Mouse (Mus musculus) neutrophil, adult 5-6 weeks (primary cell): Measurements from ENCODE around the gene Sbf2. TPM values are rescaled to one million over a fixed set of nuclear protein-coding genes. Genes with fewer than 3 reads are reported as not detected.

ENCODE experiments used
- ATAC-seq: fragments of 151-379, 151-347 bp; 2 replicates; pipeline ENCODE4 v1.8.0; 2017; ENCODE audit warnings: mild to moderate bottlenecking, moderate TSS enrichment; ENCODE audit not compliant: insufficient number of reproducible peaks, poor library complexity, low FRiP score, severe bottlenecking; ENCODE audit errors: extremely low read depth
- total RNA-seq: library from RNA; stranded (forward); fragments of 200-1000 nt; gene quantifications from 2 replicates; pipeline ENCODE4 v1.2.3, GENCODE M21; 2017

The Sbf2 gene
- total RNA-seq, 1 experiment from 2014 or later: 3.1 TPM

DNA sequence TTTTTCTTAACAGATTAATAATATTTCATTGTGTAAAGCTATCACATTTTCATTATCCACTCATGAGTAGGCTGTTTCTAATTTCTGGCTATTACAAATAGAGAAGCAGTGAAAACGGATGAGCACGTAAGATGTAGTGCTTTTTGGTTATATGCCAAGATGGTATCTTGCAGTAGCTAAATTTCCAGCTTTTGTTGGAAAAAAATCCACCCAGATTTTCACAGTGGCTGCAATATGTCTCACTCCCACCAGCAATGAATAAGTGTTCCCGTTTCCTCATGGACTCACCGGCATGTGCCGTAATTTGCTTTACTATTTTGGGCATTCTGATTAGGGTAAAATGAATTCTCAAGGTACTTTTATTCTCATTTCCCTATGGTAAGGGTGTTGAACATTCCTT, 129.7 kb downstream of the Sbf2 start:
- no peak for ATAC-seq

DNA sequence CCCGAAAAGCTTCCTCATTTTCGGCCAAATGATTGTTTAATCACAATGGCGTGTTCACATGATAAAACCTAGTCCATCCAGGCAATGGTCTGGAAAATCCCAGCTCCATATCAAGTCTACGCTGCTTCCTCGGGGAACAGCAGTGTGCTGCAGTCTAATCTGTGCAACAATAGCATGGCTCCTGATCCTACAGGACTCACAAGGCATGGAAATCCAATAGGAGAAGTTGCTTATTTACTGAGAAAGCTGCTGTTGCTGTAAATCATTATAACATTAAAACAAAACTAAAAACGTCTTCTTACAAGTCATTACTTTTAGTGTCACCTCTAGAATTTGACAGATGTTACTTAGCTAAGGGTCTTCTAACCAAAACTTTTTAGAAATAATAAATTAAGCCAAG, 143.7 kb downstream of the Sbf2 start:
- ATAC-seq: no peak

DNA sequence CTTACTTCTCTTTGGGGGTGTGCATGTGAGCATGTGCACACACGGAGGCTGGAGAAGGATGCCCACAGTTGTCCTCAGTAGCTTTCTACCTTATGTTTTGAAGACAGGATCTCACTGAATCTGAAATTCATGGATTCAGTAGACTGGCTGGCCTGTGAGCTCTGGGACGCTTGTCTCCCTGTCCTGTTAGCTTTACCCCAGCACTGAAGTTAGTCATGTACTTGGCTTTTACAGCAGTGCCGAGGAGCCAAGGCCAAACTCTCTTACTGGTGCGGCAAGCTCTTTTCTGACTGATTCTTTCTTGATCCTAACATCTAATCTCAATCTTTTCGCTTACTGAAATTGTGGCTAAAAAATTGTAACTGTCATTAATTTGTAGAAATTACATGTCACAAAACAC, 151.3 kb downstream of the Sbf2 start:
- ATAC-seq: no peak

DNA sequence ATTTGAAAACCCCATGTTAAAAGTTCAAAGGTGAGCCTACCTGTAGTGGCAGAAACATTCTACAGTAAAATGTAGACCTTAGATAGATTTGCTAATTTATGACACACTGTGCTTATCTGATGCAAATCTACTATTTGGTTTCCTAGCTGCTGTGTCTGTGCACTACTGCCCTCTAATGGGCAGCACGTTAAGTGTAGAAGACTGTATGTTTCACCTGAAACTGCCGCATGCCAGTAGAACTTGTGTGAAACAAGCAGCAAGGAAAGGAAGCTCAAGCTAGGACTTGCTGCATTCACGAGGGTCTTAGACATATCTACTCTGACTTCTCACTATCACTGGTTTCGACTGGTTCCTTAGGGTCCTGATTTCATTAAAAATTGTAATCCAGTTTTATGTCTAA, 182.4 kb downstream of the Sbf2 start:
- peak; percentile 98 for ATAC-seq

DNA sequence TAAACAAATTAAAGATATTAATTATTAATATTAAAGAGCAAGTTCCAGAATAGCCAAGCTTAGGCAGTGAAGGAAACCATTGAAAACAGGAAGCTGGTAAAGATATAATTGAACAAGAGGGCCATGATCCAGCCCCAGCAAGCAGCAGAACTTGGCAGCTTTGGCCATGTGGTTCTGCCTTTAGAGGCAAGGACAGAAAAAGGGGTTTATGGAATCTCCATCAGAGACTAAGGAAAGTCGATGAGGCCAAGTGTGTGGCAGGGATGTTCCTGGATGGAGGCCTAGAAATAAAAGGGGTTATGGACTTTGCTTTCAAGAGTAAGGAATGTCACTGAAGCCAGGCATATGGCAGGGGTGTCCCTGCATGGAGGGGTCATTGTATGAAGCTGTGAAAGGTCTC, 198.4 kb downstream of the Sbf2 start:
- no peak for ATAC-seq

DNA sequence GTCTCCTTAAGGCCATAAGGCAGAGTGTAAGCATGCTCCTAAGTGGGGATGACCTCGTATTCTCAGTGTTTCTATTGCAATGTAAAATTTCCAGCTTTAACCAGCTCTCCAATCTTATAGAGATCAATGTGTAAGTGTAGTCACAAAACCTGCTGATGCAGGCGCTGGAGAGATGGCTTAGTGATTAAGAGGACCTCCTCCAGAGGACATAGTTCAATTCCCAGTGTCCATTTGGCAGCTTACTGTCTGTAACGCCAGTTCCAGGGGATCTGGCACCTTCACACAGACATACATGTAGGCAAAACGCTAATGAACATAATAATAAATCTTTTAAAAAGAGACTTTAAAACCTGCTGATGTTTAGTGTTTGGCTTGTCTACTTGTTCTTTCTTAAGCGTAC, 200.4 kb downstream of the Sbf2 start:
- no peak for ATAC-seq

DNA sequence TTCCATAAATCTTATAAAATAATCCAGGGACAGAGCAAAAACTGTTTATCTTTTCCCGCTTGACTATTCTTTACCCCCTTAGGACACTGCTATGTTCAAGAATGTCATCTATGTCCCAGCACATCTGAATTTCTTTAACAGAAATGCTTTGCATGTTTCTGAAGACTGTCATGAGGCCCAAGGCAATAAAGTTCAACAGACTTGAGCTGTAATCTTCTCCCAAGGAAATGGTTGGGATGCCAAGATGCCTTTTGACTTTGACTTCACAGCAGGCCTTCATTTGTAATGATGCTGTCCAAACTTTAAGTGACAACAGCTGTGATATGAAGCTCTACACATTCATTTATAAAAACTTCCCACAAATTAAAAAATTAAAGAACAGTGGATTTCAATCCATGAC, 212.6 kb downstream of the Sbf2 start:
- ATAC-seq: no peak

DNA sequence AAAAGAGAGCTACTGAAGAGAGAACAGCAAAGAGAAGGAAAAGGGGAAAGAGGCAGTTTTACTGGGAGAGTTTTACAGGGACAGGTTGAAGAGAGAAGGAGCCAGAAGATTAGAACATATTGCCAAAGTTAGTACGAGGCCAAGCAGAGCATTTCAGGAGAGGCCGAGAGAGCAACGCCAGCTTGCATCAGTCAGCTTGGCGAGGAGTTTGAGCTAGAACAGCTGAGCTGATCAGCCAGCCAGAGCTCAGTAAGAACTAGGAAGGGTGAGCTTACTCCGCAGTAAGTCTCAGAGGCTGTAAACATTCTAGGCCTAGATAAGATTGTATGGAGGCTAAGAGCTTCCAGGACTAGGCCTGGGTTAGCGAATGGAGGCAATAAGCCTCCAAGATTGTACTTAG, 222.1 kb downstream of the Sbf2 start:
- no peak for ATAC-seq

DNA sequence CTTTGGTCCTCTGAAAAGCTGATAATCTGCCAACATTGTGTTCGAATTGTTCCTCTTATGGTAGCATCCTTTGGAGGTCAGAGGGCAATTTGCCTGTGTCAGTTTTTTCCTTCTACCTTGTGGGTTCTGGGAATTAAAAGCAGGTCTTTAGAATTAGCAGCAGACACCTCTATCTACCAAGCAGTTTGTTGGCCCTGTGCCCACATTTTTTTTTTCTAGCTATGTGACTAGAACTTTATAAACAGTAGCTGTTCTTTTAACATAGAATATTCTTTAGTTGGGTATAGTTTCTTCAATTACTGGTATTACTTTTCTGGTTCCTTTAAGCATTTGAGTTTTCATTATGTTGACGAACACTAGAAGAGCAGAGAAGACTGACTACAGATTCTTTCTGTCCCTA, 223.1 kb downstream of the Sbf2 start:
- ATAC-seq: no peak

DNA sequence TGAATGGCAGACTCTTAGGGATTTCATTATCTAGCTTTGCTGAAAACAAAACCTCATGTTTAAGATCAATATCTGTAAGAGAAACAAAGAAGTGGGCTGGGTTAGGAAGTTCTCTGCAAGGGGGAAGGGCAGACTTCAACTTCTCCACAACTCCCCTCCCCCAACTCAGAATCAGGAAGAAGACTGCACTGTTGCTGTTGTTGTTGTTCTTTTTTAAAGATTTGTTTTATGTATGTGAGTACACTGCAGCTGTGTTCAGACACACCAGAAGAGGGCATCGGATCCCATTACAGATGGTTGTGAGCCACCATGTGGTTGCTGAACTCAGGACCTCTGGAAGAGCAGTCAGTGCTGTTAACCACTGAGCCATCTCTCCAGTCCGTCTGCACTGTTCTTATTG, 225.8 kb downstream of the Sbf2 start:
- peak; percentile 77; the same call in 1 of the 2 replicates for ATAC-seq

DNA sequence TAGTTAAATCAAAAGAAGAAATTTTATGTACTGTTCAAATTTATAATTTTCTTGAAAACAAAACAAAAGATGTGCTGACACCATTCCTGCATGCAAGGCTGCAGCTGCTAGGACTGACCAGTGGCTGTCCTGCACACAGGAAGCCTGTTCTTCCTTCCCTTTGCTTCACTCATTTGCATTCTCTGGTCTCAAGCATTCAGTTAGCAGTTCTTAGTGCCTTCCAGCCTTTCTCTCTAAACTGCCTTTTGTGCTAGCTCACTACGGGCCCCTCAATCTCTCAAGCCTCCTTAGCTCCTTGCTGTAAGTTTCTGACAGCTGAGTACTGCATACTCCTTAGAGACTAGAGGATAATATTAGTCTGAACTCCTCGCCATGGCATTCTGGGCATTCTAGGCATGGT, 227.2 kb downstream of the Sbf2 start:
- ATAC-seq: no peak

DNA sequence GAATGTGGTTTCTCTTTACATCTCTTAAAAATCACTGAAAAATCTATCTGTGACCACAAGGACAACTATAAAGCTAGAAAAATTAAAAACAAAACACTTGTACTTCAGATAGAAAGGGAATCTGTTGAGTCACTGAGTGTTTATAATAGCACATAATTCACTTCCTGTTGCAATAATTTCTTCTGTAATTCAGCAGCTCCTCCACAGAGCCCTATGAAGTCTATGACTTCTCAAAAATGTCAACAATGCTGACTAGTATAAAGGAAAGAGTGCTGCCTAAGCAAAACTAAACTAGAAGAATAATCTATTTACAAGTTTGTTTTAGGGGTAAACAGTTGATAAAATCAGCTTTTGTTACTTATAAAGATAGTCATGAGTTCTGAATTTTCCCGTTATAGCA, 229.2 kb downstream of the Sbf2 start:
- no peak for ATAC-seq

DNA sequence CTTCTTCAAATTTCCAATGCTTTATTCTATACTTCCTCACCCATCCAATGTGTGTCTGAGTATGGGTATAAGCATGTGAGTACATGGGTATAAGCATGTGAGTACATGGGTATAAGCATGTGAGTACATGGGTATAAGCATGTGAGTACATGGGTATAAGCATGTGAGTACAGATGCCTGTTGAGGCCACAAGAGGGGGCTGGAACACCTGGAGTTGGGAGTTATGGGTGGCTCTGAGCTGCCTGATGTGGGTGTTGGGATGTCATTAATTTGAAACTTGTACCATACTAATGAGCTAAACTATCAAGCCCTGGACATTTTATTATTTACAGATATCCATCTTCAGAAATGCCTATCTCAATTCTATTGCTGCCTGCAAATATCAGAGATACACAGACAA, 230.4 kb downstream of the Sbf2 start:
- ATAC-seq: peak; percentile 76; the same call in 1 of the 2 replicates

DNA sequence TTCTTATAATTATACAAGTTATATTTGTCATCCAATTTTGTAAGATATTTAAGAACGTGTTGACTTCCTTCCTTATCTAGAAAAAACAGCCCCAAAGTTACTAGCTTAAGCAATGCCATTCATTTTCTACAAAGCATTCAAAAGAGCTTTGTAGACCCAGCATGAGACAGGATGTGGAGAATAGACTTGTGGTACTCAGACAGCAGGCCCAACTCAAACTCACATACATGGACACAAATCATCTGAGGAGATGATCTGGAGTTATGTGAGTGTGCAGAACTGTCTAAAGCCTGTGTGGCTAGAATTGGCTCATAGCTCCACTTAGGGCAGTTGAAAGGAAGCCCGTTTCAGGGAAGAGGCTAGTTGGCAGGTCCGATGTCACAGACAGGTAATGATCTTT, 233.1 kb downstream of the Sbf2 start:
- no peak for ATAC-seq

DNA sequence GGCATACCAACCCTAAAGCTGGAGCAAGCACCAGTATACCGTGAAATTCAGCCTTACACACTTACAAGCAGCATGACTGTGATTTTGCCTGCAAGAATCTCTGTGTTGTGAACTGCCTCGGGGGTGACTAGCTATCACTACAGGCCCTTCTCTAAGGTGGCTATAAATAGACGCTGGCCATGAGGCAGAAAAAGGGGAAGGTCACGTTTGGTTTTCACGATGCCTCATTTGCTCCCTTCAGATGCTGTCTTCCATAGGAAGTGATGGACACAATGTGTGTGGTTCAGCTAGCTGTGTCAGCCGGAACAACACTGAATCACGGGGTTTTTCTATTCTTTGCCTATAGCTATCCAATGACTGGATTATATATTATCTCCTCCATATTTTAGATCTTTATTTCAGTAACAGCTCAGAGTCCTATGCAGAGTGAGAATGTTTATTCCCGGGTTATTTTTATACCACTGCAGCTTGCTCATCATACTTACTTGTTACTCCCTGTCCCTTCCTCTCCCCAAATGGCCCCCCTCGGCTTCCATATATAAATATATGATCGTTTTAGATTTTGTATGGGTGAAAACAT, 235.3 kb downstream of the Sbf2 start:
- ATAC-seq: peak; percentile 53; the same call in 1 of the 2 replicates

DNA sequence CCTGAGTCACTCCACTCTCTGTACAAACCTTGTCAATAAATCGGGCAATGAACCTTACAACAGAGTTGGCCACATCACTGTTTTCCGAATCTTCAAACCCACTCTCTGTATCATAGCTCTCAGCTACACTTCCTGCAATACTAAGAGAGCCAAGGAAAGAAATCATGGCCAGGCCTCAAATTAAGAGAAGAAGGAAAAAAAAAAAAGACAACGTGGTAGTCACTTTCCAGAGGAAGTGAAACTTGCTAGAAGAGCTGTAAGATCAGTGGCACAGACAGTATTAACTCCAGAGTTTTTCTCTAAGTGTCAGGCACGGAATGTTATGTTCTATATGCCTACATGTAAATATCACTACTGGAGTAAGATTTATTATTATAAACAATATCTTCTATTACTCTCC, 242.2 kb downstream of the Sbf2 start:
- no peak for ATAC-seq

DNA sequence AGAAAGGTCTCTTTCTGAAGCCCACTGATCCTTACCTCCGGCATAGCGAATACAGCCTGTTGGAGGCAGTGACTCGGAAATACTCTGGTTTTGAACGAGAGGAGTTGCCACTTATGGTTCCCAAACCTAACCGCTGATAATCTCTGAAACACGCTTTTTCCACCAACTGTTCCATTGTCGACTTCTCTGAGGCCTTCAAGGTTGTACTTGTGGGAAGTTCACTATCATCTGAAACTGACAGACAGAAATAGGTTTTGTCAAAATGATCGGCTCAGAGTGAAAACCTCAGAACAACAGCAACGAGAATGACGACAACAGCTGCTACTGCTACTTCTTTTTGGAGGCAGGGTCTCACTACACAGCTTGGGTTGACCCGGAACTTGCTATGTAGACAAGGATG, 252.7 kb downstream of the Sbf2 start:
- ATAC-seq: no peak

DNA sequence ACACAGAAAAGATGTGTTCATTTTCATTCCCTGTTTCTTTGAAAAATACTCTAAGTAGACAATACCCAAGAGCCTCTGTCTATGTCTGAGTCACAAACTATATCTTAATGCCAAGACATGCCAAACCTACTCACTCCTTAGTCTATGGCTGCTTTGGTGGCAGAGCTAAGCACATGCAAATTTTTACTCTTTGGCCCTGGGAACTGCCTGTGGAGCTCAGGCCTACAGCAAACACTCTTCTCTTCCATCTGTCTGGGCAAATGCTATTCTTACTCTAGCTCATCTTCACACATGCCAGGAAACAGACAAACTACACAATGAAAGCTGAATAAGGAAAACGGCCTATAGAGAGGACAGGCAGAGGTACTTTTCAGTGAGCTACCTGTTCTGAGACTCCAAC, 253.2 kb downstream of the Sbf2 start:
- ATAC-seq: no peak

DNA sequence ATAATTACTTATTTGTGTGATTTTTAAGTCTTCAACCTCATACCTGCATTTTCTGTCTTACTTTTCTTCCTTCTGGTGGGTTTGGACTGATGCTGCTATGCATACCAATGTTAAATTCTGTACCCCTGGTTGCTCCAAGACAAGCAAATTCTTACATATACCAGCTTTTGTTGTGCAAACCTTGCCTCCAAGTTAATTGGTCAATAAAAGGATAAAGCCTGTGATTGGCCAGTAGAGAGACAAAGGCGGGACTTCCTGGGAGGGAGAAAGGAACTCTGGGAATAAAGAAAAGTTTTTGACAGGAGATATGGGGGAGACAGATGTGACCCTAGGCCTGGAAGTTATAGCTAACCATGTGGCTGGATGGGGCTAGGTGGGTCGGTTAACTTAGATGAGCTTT, 255.3 kb downstream of the Sbf2 start:
- ATAC-seq: no peak

DNA sequence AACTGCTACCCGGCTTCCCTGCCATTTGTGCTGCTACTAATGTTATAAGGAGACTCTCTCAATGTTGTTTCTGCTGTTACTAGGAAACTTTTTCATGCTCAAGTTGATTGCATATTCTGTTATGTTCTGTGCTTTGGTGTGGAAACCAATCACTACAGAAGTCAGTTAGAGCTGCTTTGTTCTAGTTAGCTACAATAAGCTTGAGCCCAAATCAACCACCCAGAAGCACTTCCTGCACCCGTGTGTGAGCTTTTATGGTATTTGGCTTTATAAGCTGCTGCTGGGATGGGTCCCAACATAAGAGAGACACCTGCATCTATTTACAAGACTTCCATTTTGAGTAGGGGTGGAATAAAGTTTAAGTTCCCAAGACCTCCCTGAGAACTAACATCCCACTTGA, 260.8 kb downstream of the Sbf2 start:
- no peak for ATAC-seq

DNA sequence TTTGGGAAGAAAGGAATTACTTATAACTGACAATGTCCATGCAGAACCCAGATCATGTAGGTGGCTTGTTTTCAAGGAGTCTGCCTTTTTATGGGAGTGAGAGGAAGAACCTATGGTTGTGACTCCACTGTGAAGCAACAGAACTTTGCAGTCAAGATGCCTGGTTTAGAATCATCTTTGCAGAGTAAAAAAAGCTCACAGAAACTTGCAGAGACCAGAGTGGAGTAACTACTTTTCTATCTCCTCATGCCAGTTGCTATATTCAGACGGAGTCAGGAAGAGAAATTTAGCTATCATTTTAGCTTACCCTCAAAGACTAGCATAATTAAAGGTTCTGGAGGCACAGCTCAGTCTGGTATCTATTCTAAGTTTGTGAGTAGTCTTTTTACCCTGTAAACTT, 267.5 kb downstream of the Sbf2 start:
- ATAC-seq: no peak

DNA sequence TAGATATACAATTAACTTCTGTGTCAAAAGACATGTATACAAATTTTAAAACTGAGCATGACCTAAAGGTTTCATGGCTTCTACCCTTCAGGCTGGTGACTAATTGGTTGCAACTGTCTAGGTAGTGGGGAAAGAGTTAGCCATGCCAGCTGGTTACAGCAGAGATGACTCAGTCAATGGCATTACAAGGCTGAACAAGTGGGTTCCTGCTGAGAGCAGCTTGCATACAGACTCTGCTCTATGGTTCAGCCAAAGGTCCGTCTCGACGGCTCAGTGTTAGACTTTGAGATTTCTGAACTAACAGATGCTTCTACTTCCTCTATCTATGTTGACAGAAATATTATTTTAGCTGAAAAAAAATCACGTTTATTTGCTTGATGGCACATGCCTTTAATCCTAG, 277.1 kb downstream of the Sbf2 start:
- ATAC-seq: no peak
